Mouse (Mus musculus) left cerebral cortex, postnatal 4 days (tissue): Measurements from ENCODE around the gene Il11. TPM values are rescaled to one million over a fixed set of nuclear protein-coding genes. Genes with fewer than 3 reads are reported as not detected.
"Not testable (repeated sequence)": the region's sequence is repeated elsewhere in the genome, so short reads cannot be mapped to it uniquely, and the experiment has no call there.

Source experiments
- DNase-seq: peaks from one replicate; pipeline ENCODE4 v3.0.0-alpha.2; 2022
- intact Hi-C: fragments of 180-260 bp; cut with DNase I; formaldehyde crosslinking; loops from one replicate; pipeline ENCODE4 v1.15.1; 2025
- total RNA-seq, 2 experiments: library from RNA; stranded (reverse); gene quantifications; 2 replicates each; pipeline ENCODE4 v1.2.3; 2021

Il11 gene
- total RNA-seq, result 1 to 10 TPM in 1 of 2 experiments, under 1 TPM in 1; 0.82 to 1.2 TPM

- DNase-seq, result no peak
- intact Hi-C loops, result no loop called here
Measured at GRCm38 (mm10) chr7:4782759-4783158, at the start of gene Il11, which contains the start of gene Tmem190. TSS of gene Il11 (minus strand) at chr7:4782859. TSS of gene Tmem190 (plus strand) at chr7:4782937.

- no peak for DNase-seq
- intact Hi-C loops, result no loop called here
Measured at GRCm38 (mm10) chr7:4830476-4830875, 47.8 kb upstream of the Il11 start.

GRCm38 (mm10) chr7:4825365-4825764 is 42.7 kb upstream of the Il11 start:
- no peak for DNase-seq
- intact Hi-C loops, result no loop called here

- DNase-seq, result no peak
- intact Hi-C loops, result no loop called here
Measured at GRCm38 (mm10) chr7:4822162-4822907, 39.7 kb upstream of the Il11 start.

GRCm38 (mm10) chr7:4821690-4822089 is 39.0 kb upstream of the Il11 start:
- intact Hi-C loops, result no loop called here
- no peak for DNase-seq

- DNase-seq, intact Hi-C loops: not testable (repeated sequence)
Measured at GRCm38 (mm10) chr7:4820925-4821324, 38.3 kb upstream of the Il11 start.

GRCm38 (mm10) chr7:4816559-4816958 is 33.9 kb upstream of the Il11 start:
- DNase-seq, result no peak
- intact Hi-C loops, result no loop called here

GRCm38 (mm10) chr7:4813105-4813791 is 30.6 kb upstream of the Il11 start:
- intact Hi-C loops, result no loop called here
- no peak for DNase-seq

GRCm38 (mm10) chr7:4812303-4813104 is 29.8 kb upstream of the Il11 start, which contains the start of gene Ube2s:
TSS of gene Ube2s (minus strand) at chr7:4812590.
- DNase-seq, result peak; percentile 99
- intact Hi-C loops, result no loop called here

GRCm38 (mm10) chr7:4811842-4812302 is 29.2 kb upstream of the Il11 start:
- DNase-seq, result peak; percentile 22
- intact Hi-C loops, result no loop called here

- DNase-seq, intact Hi-C loops: not testable (repeated sequence)
Measured at GRCm38 (mm10) chr7:4811131-4811530, 28.5 kb upstream of the Il11 start.

- no peak for DNase-seq
- intact Hi-C loops, result no loop called here
Measured at GRCm38 (mm10) chr7:4806716-4807115, 24.1 kb upstream of the Il11 start.

GRCm38 (mm10) chr7:4802247-4802646 is 19.6 kb upstream of the Il11 start:
- intact Hi-C loops, result no loop called here

GRCm38 (mm10) chr7:4795767-4796433 is 13.2 kb upstream of the Il11 start:
- DNase-seq, result no peak
- intact Hi-C loops, result loop anchor here (5.0 to 10.0 kb wide), 2 partner anchors 91 to 239 kb away; no protein-coding TSS in a partner anchor

More at GRCm38 (mm10) chr7:4802247-4802646, 19.6 kb upstream of the Il11 start:
- DNase-seq, result no peak

GRCm38 (mm10) chr7:4794631-4795168 is 12.0 kb upstream of the Il11 start:
- DNase-seq, result no peak
- intact Hi-C loops, result loop anchor here (5.0 to 10.0 kb wide), 2 partner anchors 90 to 237 kb away; no protein-coding TSS in a partner anchor

GRCm38 (mm10) chr7:4793674-4794073 is 11.0 kb upstream of the Il11 start:
- DNase-seq, result no peak
- intact Hi-C loops, result loop anchor here (10.0 kb wide), 1 partner anchor 89 kb away; no protein-coding TSS in a partner anchor

GRCm38 (mm10) chr7:4793248-4793647 is 10.6 kb upstream of the Il11 start:
- not testable (repeated sequence) for DNase-seq
- intact Hi-C loops, result loop anchor here (10.0 kb wide), 1 partner anchor 88 kb away; no protein-coding TSS in a partner anchor

- intact Hi-C loops, result loop anchor here (10.0 kb wide), 1 partner anchor 88 kb away; no protein-coding TSS in a partner anchor
- DNase-seq, result peak; percentile 96
Measured at GRCm38 (mm10) chr7:4792278-4793212, 9.9 kb upstream of the Il11 start, which contains the start of gene Rpl28. TSS of gene Rpl28 (plus strand) at chr7:4792874.
